Mouse (Mus musculus) retina, postnatal 7 days (tissue): ENCODE results near the gene Irf2bpl.

Experiments
- DNase-seq: peaks from one replicate; pipeline ENCODE4 v3.0.0-alpha.2; 2012; ENCODE audit warnings: low read depth, low spot score

Irf2bpl gene

DNA sequence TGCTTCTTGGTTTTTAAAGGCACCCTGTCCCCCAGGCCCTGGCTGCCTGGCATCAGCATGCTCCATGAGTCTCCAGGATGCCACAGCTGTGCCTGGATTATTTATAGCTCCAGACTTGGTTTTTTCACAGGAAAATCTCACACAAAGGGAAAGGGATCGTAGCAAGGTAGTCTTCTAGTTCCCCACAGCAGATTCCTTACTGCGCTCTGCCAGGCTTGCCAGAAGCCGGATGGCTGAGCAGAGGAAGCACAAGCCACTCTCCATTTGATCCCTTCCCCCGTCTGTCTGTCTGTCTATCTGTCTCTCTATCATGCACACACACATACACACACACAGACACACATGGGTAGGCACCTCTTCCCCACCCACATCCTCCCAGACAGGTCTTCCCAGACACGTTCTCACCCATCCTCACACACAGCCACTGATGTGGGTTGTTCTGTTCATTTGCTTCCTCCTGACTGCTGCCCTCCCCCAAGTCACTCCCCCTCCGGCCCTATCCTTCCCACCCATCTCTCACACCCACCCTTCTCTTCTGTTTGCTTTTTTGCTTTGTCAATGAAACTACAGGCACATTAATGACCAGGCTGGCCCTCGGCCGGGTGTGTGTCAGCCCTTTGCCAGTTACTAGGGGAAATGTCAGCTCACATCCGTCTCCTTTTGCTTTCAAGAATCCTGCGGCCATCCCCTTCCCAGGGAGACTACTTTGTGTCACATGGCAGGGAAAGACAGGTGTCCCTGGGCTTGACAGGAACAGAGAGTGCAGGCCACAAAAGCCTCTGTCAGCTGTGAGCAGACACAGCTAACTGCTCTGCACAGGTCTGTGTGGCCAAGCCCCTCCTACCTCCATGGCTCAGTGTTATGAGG is 24.4 kb downstream of the Irf2bpl start:
- DNase-seq, result no peak

DNA sequence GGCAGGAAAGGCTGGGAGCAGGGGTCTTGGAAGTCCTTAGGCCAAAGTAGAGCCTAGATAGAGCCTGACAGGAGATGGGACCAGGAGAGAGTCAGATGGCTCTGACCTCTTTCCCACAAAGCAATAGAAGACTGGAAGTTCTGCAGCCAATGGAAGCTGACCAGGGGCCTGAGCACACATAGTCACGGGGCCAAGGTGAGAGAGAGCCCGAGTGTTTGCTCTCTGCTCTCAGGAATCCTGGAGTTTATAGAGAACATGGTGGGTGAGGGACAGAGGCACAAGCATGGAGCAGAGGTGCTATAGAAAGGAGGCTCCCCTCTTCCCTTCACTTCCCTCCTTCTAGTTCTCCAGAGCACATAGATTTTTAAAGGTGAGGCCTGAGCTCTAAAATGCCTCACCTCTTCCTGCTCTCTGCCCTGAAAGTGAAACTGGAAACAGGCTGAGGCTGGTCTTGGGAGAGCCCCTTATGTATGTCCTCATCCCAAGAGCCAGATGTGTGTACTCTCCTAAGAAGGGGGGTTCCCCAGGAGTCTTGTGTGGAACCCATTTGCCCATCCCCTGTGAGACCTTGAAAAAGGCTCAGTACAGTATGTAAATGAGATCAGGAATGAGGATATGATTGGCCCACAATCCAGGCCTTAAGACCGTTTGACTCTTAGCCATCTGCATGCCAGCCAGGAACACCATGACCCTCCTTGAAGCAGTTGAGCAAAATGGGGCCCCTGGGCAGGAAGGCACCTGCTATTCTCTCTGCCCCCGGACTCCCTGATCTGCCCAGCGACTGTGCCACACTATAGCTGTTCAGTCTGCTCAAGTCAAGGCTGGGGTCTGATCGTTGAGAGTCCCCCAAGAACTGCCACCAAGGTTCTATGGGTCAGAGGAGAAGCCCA is 25.4 kb downstream of the Irf2bpl start:
- DNase-seq, result no peak

DNA sequence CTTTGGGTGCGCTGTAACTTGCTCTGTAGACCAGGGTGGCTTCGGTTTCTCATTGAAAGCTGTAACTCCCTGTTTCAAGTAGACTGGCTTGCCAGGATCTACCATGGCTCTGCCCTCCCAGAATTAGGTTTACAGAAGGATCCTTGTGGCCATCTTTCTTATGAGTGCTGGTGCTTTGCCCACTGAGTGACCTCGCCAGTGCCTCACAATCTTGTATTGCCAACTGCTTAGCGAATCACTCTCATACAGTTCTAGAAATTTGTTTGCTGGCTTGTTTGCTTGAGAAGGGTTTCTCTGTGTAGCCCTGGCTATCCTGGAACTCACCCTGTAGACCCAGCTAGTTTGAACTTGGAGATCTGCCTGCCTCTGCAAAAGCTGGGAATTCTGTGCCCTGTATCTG is 26.1 kb downstream of the Irf2bpl start:
- no peak for DNase-seq

DNA sequence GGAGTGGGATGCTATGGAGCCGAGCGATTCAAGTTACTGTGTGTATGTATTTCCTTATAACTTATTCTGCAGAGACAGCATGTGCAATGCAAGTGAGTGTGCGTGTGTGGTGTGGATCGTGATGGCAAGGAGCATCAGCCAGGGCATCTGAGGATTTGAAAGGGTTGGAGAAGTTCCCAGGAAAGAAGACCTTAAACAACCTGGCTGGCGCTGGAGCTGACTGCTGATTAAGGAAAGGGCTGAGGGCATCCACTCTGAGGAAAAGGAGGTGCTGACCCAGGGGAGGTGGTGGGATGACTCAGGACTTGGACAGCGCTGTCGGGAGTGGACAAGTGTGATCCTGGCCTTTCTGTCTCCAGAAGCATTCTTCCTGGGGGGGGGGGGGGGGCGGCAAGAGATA is 27.3 kb downstream of the Irf2bpl start:
- DNase-seq, result no peak

DNA sequence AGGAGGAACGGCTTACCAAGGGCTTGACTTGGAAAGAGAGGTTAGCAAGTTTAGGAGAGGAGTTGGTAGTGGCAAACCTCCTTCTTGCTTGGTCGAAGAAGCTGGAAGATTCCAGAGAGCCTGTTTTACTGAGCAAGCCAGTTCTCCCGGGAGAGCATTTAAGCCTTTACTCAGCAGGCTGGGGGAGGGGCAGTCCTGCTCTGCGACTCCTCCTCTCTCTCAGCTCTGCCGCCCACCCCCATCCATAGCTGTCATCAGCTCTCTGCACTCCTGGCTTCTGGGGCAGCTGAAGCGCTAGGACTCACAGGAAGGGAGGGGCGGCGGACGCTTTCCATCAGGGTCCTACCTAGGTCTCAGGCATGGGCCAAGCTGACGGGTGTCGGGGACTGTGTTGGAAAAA is 28.9 kb downstream of the Irf2bpl start:
- DNase-seq, result peak; percentile 53

DNA sequence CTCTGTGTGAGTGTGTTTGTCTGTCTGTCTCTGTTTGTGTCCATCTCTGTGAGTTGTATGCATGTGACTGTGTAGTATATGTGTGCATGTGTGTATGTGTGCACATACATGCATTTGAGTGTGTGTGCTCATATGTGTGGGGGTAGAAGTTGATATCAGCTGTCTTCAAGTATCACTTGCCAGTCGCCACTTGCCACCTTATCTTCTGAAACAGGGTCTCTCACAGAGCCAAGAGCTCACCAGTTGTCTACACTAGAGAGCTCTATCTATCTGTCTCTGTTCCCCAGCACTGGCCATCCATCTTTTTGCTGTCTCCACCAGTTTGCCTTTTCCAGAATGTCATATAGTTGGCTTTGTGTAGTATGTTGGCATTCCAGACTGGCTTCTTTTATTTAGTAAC is 31.1 kb downstream of the Irf2bpl start:
- DNase-seq, result no peak

DNA sequence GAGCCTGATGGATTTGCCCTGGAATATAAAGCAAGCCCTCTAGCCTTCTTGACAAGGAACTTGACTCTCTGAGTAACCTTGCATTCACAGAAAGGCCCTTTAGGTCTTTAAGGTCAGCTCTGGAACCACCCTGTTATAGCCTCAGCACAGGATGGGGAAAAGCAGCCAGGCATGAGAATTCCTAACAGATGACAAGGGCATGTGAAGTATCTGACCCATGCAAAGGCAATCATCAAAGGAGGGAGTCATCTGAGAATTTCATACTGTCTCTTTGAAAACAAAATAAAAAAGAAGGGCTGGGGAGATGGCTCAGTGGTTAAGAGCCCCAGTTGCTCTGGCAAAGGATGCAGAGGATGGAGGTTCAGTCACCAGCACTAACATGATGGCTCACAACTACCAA is 33.3 kb downstream of the Irf2bpl start:
- DNase-seq, result no peak

DNA sequence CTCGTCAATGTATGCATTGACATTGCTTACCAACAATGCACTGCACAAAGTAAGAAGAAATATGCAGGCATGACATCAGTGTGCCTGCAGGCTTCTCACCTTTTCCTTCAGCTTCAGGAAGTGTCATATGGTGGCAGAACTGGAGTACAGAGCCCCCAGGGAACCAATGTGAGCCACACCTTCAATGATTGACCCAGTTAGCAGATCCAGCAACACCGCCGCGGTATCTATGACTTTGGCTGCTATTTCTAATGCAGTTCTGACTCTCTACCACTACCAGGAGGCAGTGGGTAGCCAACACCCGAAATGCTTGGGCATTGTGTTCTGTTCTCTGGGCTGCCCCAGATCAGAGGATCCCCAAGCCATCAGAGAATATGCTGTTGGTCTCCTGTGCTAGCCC is 33.9 kb downstream of the Irf2bpl start:
- no peak for DNase-seq

DNA sequence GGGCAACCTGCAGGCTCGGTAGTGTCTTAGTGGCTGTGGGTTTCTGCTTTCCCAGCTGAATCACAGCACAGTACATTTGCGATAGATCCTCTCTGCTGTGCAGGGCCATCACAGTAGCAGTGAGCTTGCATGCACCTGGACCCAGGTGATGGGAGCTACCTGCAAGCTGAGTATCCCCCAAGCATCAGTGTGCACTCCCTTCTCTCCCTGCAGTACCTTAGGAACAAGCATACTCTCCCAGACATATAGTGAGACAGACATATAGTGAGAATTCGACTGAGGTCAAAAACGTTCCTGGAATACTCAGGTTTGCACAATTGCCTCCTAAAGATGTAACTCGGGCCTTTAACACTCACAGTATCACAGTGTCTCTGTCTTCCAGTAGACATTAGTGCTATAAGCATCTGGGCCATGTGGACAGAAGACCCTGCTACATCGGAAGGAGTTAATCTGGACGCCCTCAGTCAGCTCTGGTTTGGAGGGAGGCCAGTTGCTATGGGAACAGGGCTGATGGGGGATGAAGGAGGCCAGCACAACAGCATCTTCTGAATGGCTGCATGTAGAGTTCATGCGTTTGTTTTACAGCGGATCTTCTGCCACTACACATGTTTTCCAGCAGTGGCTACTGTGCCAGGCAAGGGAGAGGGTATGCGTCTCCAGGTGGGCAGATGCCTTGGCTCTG is 34.5 kb downstream of the Irf2bpl start:
- peak; percentile 31 for DNase-seq

DNA sequence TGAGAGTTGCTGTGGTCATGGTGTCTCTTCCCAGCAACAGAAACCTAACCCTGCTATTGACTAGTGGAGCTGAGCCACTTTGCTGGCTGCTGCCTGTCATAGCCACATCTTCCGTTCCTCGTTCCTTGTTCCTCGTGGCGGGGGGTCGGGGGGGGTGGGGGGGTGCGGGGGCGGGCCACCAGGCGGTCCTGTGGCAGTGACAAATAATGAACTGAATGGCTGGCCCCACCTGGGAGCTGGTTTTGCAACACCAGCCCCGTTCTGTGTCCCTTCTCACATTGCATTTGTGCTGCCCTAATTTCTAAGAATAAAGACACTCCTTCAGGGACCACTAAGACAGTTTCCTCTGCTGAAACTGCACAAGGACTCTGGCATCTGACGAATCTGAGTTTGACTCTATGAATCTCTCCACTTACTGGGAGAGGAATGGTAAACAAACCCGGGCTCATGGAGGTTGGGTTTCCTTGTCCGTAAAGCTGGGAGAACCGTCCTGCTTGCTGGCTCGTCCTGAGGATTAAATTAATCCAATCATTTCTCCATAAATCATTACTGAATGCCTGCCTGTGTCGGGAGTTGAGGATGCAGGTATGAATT is 41.6 kb downstream of the Irf2bpl start:
- DNase-seq, result no peak

DNA sequence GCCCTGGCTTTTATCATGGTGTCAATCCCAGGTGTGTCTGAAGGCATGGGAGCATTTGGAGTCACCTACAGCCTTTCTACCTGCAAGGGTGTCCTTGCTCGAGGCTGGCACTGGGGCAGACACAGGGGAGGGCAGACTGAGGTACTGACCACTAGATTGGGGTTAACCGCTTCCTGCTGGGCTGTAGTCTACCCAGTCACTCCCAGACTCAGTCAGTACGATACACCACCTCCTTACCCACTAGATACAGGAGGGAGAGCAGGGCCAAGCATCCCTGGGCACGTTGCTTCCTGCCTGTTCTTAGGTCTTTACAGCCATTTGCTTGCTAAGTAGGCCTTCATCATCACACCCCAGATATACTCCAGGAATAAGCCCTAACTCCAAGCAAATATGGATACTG is 44.1 kb downstream of the Irf2bpl start:
- no peak for DNase-seq

DNA sequence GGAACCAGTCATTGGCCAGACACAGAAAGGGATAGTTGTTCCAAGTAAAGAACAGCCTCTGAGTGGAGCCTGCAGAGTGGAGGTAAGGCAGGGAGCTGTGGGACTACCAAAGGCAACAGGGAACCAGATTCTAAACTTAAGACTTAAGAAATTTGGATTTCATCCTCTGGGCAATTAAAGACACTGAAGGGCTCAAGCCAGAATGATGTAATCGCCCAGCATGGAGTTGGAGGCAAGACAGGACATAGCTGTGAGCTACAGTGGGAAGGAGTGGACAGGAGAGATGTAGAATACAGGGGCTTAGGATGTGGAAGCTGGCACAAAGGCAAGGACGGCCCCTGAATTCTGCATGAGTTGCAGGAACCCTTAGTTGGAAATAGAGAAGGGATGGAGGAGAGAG is 46.4 kb downstream of the Irf2bpl start:
- DNase-seq, result no peak

DNA sequence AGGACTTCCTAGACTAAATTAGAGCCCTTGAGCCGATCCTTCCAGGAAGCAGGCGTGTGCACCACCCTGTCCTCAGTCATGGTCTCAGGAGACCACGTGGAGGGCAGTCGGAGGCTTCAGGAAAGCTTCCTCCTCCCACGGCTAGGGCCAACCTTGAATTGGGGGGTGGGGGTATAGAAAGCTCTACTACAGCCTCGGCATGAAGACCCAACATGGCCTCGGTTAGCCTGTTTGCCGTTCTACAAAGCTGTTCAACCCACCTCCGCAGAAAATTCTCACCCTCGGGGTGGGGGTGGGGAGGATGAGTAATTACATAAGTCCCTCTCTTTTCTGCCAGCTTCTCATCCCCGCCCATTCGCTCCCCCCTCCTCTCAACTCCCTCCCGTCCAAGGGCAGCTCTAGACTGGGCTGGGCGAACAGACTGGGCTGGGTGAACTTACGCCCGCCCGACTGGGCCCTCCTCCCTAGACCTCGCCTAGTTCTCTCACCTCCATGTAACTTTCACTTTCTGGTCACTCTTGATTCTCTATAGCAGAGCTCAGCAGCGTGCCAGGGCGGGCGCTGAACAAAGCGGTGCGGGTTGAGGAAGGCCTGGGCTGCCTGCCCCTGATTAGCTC is 48.1 kb downstream of the Irf2bpl start:
- no peak for DNase-seq

DNA sequence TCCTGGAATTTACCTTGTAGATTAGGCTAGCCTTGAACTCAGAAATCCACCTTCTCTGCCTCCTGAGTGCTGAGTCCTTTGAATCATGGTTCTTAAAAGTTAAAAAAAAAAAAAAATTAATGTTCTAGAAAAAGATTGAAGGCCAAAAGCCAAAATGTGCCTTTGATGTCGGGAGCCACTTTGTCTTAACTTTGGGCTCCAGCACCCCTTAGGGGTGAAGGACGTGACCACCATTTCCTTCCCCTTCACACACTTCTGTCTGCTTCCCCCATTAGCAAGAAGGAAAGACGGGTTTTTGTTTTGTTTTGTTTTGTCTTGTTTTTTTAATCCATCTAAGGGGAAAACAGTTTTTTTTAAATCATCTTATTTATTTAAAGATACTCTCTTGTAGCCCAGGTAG is 48.7 kb downstream of the Irf2bpl start:
- DNase-seq, result no peak

DNA sequence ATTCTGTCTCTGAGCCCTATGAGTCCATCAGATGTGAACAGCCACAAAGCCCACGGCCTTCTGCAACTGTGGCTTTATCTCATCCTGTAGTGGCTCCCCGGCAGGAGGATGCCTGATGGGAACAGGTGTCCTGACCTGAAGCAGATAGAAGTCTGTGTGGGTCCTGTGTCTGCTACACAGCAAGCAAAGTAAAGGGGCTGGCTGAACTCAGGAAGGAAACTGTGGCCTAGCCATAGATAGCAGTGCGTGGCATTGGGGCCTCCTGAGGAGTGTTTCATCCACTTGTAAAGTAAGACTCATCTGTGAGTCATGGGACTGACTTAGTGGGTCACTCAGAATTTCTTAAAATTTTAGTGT is 50.2 kb downstream of the Irf2bpl start:
- DNase-seq, result no peak

DNA sequence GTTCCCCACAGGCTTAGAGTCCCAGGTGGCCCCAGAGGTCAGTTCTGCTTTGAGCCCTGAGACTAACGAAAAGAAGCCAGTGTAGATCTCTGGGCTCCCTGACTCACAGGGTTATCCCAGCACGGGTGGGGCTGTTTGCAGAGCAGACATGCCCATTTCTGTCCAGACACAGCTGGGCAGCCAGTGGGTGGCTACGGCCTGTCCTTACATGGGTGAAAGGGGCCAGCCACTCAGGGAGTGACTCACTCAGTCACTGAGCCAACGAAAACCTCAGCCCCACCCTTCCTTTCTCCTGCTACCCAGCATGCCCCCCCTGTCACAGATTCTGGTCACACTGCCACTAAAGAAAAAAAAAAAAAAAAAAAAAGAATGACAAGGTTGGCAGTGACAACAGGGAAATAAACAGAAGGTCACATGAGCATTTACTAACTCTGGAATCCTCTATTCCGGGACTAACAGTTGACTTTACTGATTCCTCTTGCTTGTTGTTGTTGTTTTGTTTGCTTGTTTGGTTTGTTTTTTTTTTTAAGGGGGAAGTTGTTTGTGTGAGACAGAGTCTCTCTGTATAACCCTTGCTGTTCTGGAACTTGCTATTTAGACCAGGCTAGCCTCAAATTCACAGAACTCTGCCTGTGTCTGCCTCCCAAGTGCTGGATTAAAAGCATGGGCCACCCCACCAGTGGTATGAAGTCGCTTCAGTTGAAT is 50.7 kb downstream of the Irf2bpl start:
- DNase-seq, result no peak

DNA sequence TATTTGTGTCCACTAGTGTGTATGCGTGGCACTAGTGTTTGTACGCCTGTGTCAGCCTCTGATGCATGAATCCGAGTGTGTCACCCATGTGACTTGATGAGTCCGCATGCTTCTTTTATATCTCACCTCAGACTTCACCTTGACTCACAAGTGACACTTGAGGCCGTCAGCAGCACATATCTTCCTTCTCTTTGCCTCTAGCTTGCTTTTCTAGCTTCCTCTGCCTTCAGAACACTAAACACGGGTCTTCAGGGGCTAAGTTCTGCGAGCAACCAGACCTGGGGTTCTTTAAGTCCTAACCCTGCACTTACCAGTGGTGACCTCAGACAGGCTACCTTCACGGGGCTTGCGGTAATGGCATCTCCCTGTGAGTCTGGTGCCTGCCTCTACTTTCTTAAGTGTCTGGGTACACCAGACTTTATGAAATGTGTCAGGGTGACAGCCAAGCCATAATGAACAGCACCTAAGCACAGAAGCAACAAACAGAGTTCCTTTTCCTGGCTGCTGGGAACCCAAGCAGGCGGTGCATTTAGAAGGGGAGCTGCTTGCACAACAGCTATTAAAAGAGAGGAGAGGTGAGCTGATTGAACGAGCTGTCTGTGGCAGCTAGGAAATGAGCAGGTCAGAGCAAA is 51.9 kb downstream of the Irf2bpl start:
- DNase-seq, result no peak

DNA sequence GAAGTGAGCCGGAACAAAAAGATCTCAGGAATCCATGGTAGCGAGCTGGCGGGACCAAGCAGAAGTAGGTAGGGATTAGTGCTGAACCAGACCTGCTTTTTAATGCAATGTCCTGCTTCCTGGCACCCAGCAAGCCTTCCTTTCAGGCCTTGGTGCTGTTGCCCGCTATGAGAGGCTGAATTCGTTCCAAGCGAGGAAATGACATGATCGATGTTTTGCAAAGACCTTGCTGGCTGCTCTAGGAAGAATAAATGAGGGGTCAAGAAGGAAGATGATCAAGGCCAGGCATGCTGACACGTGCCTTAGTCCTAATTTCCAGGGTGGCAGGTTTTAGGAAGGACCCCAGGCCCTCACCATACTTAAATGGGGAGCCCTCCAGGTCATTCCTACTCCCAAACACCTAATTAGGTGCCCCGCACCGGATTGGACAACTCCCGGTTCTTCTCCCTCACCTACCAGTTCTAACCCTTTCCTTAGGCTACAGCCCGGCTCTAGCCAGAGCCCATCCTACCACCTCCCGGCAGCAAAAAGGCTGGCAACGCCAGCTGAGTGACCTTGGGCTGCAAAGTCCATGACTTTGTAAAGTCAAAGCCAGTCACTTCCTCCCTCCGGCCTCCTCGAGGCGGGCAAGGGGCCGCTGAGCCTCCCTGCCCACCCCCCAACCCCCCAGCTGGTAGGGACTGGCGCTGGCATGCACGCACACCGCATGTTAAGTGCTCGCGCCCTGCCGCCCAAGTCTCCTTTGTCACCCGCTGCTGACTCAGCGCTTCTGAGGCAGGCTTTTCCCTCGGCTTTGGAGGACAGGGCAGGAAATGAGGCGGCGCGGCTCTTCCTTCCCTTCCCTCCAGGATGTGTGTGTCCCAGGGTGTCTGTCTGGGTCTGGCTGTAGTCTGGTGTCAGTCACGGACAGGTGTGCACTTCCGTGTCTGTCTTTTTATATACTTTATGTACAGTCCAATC is 52.7 kb downstream of the Irf2bpl start:
- no peak for DNase-seq
